Mouse (Mus musculus) Patski (cell line): ENCODE results near the gene Ptpn5. TPM values are rescaled to one million over a fixed set of nuclear protein-coding genes. Genes with fewer than 3 reads are reported as not detected.

Experiments used
- ATAC-seq: fragments of 100-300 bp; one replicate; pipeline ENCODE4 v1.8.0; 2021
- CTCF ChIA-PET: fragments of 350-600 bp; sonication (Branson Sonifier 250); formaldehyde crosslinking; loops from one replicate; lab custom pipeline; 2022; ENCODE audit warnings: inconsistent platforms; lab: Charles Lee
- POLR2A ChIA-PET: fragments of 350-600 bp; sonication (Branson Sonifier 250); formaldehyde crosslinking; loops from one replicate; lab custom pipeline; 2022; ENCODE audit warnings: antibody characterized with exemption, inconsistent platforms; lab: Charles Lee
- DNase-seq: peaks from one replicate; pipeline ENCODE4 v3.0.0-alpha.2; 2011; ENCODE audit warnings: low read depth, low spot score
- H3K27me3 ChIP-seq: fragments of 371-371 bp; one replicate; pipeline ENCODE4 v1.5.1; 2021
- CTCF ChIP-seq: fragments of 100-300 bp; IDR thresholded peaks from one replicate; pipeline ENCODE4 v1.5.1; 2021
- in situ Hi-C: fragments of 300-500 bp; cut with MboI; formaldehyde crosslinking; loops from 3 replicates; pipeline ENCODE4 v1.11.1; 2018; ENCODE audit warnings: low pct_unique_long_range_greater_than_20kb, mixed read lengths
- polyA plus RNA-seq: library from polyadenylated mRNA; unstranded; gene quantifications from one replicate; pipeline ENCODE4 v1.2.3, GENCODE M21; 2021

The Ptpn5 gene
- polyA plus RNA-seq, 1 experiment from 2014 or later = 0.18 TPM

DNA sequence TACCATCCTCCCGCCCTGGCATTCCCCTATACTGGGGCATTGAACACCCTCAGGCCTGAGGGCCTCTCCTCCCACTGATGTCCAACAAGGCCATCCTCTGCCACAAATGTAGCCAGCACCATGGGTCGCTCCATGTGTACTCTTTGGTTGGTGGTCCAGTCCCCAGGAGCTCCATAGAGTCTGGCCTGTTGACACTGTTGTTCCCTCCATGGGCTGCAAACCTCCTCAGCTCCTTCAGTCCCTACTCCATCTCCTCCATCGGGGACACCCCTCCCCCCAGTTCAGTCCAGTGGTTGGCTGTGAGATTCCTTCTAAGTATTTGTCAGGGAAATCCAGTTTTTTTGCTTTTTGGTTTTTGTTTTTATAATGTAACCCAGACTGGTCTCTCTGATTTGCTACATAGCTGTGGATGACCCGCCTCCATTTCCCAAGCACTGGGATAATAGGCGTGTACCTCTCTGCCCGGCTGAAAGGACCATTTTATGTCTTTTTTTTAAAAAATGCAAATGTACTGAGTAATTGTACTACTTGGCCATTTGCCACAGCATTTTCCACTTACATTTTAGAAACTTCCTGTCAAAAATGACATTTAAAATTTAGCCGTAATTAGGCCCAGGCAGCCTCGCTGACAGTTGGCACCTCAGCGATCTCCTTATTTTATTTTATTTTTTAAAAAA is 102.8 kb downstream of the Ptpn5 start:
- ChIA-PET POLR2A (no interaction called here), CTCF (no interaction called here)
- TF ChIP-seq CTCF = no peak
- DNase-seq = no peak
- in situ Hi-C loops = no loop called here
- no peaks in the 10 kb centered on the region for H3K27me3 ChIP-seq
- no peak for ATAC-seq

Other genes with a start within 250 kb of the Ptpn5 start
- 139 TPM for gene Tsg101, start 213.7 kb downstream of the Ptpn5 start, polyA plus RNA-seq
- 14.3 TPM for gene Uevld, start 175.2 kb downstream of the Ptpn5 start, polyA plus RNA-seq
- gene Gm9999, start 150.1 kb downstream of the Ptpn5 start, polyA plus RNA-seq = not detected
- gene Spty2d1, start 125.3 kb downstream of the Ptpn5 start, polyA plus RNA-seq = 19.6 TPM
- gene Tmem86a, start 83.1 kb downstream of the Ptpn5 start, polyA plus RNA-seq = 87.7 TPM
- gene Mrgpra6, start 71.2 kb upstream of the Ptpn5 start, polyA plus RNA-seq = 0.05 TPM
- gene Mrgpra9, start 119.2 kb upstream of the Ptpn5 start, polyA plus RNA-seq = not detected
- gene Mrgpra1, start 220.6 kb upstream of the Ptpn5 start, polyA plus RNA-seq = not detected